Mouse (Mus musculus): ENCODE data around the gene Pfkfb3. TPM values are rescaled to one million over a fixed set of nuclear protein-coding genes. Genes with fewer than 3 reads are reported as not detected.
"Not testable (repeated sequence)": the region's sequence is repeated elsewhere in the genome, so short reads cannot be mapped to it uniquely, and the experiment has no call there.

Pfkfb3 gene
- polyA plus RNA-seq, 1 experiment from 2014 or later = 16.1 TPM

GRCm38 (mm10) chr2:11544342-11544741 is 9.5 kb downstream of the Pfkfb3 start:
- WGBS = 71% methylated on average over 5 of the region's 5 CpGs
- Histone ChIP-seq H3K9ac (replicated peaks; ENCODE audit: low read depth, low read length) (no peak overlapping the region), H3K4me1 (ENCODE audit: control insufficient read depth, insufficient read depth, low read length) (no peaks in the 10 kb centered on the region), H3K4me2 (replicated peaks; ENCODE audit: low read depth, low read length) (no peak overlapping the region), H3K36me3 (ENCODE audit: control insufficient read depth, insufficient read depth, low read length) (no peaks in the 10 kb centered on the region), H3K27ac (ENCODE audit: low read length) (no peak overlapping the region), H3K4me3 (ENCODE audit: low read depth, low read length) (no peak overlapping the region), H3K27me3 (ENCODE audit: control insufficient read depth, insufficient read depth, low read length) (no peaks in the 10 kb centered on the region), H3K9me3 (ENCODE audit: control insufficient read depth, low read depth, low read length) (no peaks in the 10 kb centered on the region)
- ATAC-seq (ENCODE audit: insufficient number of reproducible peaks, insufficient read depth, low FRiP score, low read depth) = no peak

GRCm38 (mm10) chr2:11543158-11543557 is 10.7 kb downstream of the Pfkfb3 start:
- WGBS = 73% methylated on average over 7 of the region's 7 CpGs
- H3K4me3 ChIP-seq (ENCODE audit: low read depth, low read length) = no peak overlapping the region
- no peaks in the 10 kb centered on the region for H3K36me3 ChIP-seq (ENCODE audit: control insufficient read depth, insufficient read depth, low read length)
- H3K9ac ChIP-seq (replicated peaks; ENCODE audit: low read depth, low read length) = no peak overlapping the region
- H3K9me3 ChIP-seq (ENCODE audit: control insufficient read depth, low read depth, low read length) = no peaks in the 10 kb centered on the region
- no peaks in the 10 kb centered on the region for H3K4me1 ChIP-seq (ENCODE audit: control insufficient read depth, insufficient read depth, low read length)
- no peak for ATAC-seq (ENCODE audit: insufficient number of reproducible peaks, insufficient read depth, low FRiP score, low read depth)
- no peak overlapping the region for H3K27ac ChIP-seq (ENCODE audit: low read length)
- H3K4me2 ChIP-seq (replicated peaks; ENCODE audit: low read depth, low read length) = no peak overlapping the region
- H3K27me3 ChIP-seq (ENCODE audit: control insufficient read depth, insufficient read depth, low read length) = no peaks in the 10 kb centered on the region

GRCm38 (mm10) chr2:11542640-11543039 is 11.2 kb downstream of the Pfkfb3 start:
- peak; percentile 44; the same call in 1 of the 2 replicates for ATAC-seq (ENCODE audit: insufficient number of reproducible peaks, insufficient read depth, low FRiP score, low read depth)
- no peak overlapping the region for H3K4me3 ChIP-seq (ENCODE audit: low read depth, low read length)
- H3K4me2 ChIP-seq (replicated peaks; ENCODE audit: low read depth, low read length) = no peak overlapping the region
- H3K36me3 ChIP-seq (ENCODE audit: control insufficient read depth, insufficient read depth, low read length) = no peaks in the 10 kb centered on the region
- WGBS = 85% methylated on average over 1 of the region's 1 CpGs
- no peaks in the 10 kb centered on the region for H3K4me1 ChIP-seq (ENCODE audit: control insufficient read depth, insufficient read depth, low read length)
- H3K27ac ChIP-seq (ENCODE audit: low read length) = no peak overlapping the region
- H3K9ac ChIP-seq (replicated peaks; ENCODE audit: low read depth, low read length) = no peak overlapping the region
- H3K9me3 ChIP-seq (ENCODE audit: control insufficient read depth, low read depth, low read length) = no peaks in the 10 kb centered on the region
- H3K27me3 ChIP-seq (ENCODE audit: control insufficient read depth, insufficient read depth, low read length) = no peaks in the 10 kb centered on the region

GRCm38 (mm10) chr2:11542121-11542520 is 11.8 kb downstream of the Pfkfb3 start:
- Histone ChIP-seq H3K4me3 (ENCODE audit: low read depth, low read length) (no peak overlapping the region), H3K27ac (ENCODE audit: low read length) (no peak overlapping the region), H3K9me3 (ENCODE audit: control insufficient read depth, low read depth, low read length) (no peaks in the 10 kb centered on the region), H3K4me2 (replicated peaks; ENCODE audit: low read depth, low read length) (no peak overlapping the region), H3K27me3 (ENCODE audit: control insufficient read depth, insufficient read depth, low read length) (no peaks in the 10 kb centered on the region), H3K36me3 (ENCODE audit: control insufficient read depth, insufficient read depth, low read length) (no peaks in the 10 kb centered on the region), H3K4me1 (ENCODE audit: control insufficient read depth, insufficient read depth, low read length) (no peaks in the 10 kb centered on the region), H3K9ac (replicated peaks; ENCODE audit: low read depth, low read length) (no peak overlapping the region)
- no peak for ATAC-seq (ENCODE audit: insufficient number of reproducible peaks, insufficient read depth, low FRiP score, low read depth)
- WGBS = 95% methylated on average over 1 of the region's 1 CpGs

GRCm38 (mm10) chr2:11541528-11541927 is 12.3 kb downstream of the Pfkfb3 start:
- WGBS = 63% methylated on average over 1 of the region's 1 CpGs
- not testable (repeated sequence) for H3K4me2 ChIP-seq (replicated peaks; ENCODE audit: low read depth, low read length); H3K9ac ChIP-seq (replicated peaks; ENCODE audit: low read depth, low read length); H3K36me3 ChIP-seq (ENCODE audit: control insufficient read depth, insufficient read depth, low read length); ATAC-seq (ENCODE audit: insufficient number of reproducible peaks, insufficient read depth, low FRiP score, low read depth); H3K27ac ChIP-seq (ENCODE audit: low read length); H3K4me1 ChIP-seq (ENCODE audit: control insufficient read depth, insufficient read depth, low read length); H3K27me3 ChIP-seq (ENCODE audit: control insufficient read depth, insufficient read depth, low read length); H3K4me3 ChIP-seq (ENCODE audit: low read depth, low read length); H3K9me3 ChIP-seq (ENCODE audit: control insufficient read depth, low read depth, low read length)

GRCm38 (mm10) chr2:11535966-11536365 is 17.9 kb downstream of the Pfkfb3 start:
- H3K27me3 ChIP-seq (ENCODE audit: control insufficient read depth, insufficient read depth, low read length) = no peaks in the 10 kb centered on the region
- no peak overlapping the region for H3K27ac ChIP-seq (ENCODE audit: low read length)
- H3K9ac ChIP-seq (replicated peaks; ENCODE audit: low read depth, low read length) = no peak overlapping the region; the same call in 1 of the 2 replicates
- 0 out of 2 replicates have a peak, but pooled peaks cover 3% of the 10 kb centered on the region for H3K4me1 ChIP-seq (ENCODE audit: control insufficient read depth, insufficient read depth, low read length)
- WGBS = 60% methylated on average over 8 of the region's 8 CpGs
- H3K4me3 ChIP-seq (ENCODE audit: low read depth, low read length) = peak overlapping the region; percentile 39
- no peaks in the 10 kb centered on the region for H3K36me3 ChIP-seq (ENCODE audit: control insufficient read depth, insufficient read depth, low read length)
- no peak for ATAC-seq (ENCODE audit: insufficient number of reproducible peaks, insufficient read depth, low FRiP score, low read depth)
- no peaks in the 10 kb centered on the region for H3K9me3 ChIP-seq (ENCODE audit: control insufficient read depth, low read depth, low read length)
- peak overlapping the region; percentile 72 for H3K4me2 ChIP-seq (replicated peaks; ENCODE audit: low read depth, low read length)

GRCm38 (mm10) chr2:11535412-11535928 is 18.4 kb downstream of the Pfkfb3 start:
- Histone ChIP-seq H3K27me3 (ENCODE audit: control insufficient read depth, insufficient read depth, low read length) (no peaks in the 10 kb centered on the region), H3K9ac (replicated peaks; ENCODE audit: low read depth, low read length) (no peak overlapping the region; the same call in 1 of the 2 replicates), H3K9me3 (ENCODE audit: control insufficient read depth, low read depth, low read length) (no peaks in the 10 kb centered on the region), H3K36me3 (ENCODE audit: control insufficient read depth, insufficient read depth, low read length) (no peaks in the 10 kb centered on the region), H3K4me3 (ENCODE audit: low read depth, low read length) (peak overlapping the region; percentile 39), H3K4me1 (ENCODE audit: control insufficient read depth, insufficient read depth, low read length) (0 out of 2 replicates have a peak, but pooled peaks cover 3% of the 10 kb centered on the region), H3K27ac (ENCODE audit: low read length) (no peak overlapping the region), H3K4me2 (replicated peaks; ENCODE audit: low read depth, low read length) (peak overlapping the region; percentile 72)
- ATAC-seq (ENCODE audit: insufficient number of reproducible peaks, insufficient read depth, low FRiP score, low read depth) = peak; percentile 97
- WGBS = under 1% methylated on average over 32 of the region's 32 CpGs

- WGBS = 23% methylated on average over 10 of the region's 10 CpGs
- Histone ChIP-seq H3K36me3 (ENCODE audit: control insufficient read depth, insufficient read depth, low read length) (no peaks in the 10 kb centered on the region), H3K9me3 (ENCODE audit: control insufficient read depth, low read depth, low read length) (no peaks in the 10 kb centered on the region), H3K4me2 (replicated peaks; ENCODE audit: low read depth, low read length) (peak overlapping the region; percentile 72), H3K4me3 (ENCODE audit: low read depth, low read length) (peak overlapping the region; percentile 39; the same call in 1 of the 2 replicates), H3K4me1 (ENCODE audit: control insufficient read depth, insufficient read depth, low read length) (0 out of 2 replicates have a peak, but pooled peaks cover 3% of the 10 kb centered on the region), H3K27ac (ENCODE audit: low read length) (no peak overlapping the region), H3K27me3 (ENCODE audit: control insufficient read depth, insufficient read depth, low read length) (no peaks in the 10 kb centered on the region), H3K9ac (replicated peaks; ENCODE audit: low read depth, low read length) (no peak overlapping the region)
- no peak for ATAC-seq (ENCODE audit: insufficient number of reproducible peaks, insufficient read depth, low FRiP score, low read depth)
These were observed 19.1 kb downstream of the Pfkfb3 start for GRCm38 (mm10) chr2:11534826-11535225.

- H3K4me3 ChIP-seq (ENCODE audit: low read depth, low read length) = no peak overlapping the region
- no peak overlapping the region for H3K27ac ChIP-seq (ENCODE audit: low read length)
- 80% methylated on average over 6 of the region's 6 CpGs for WGBS
- no peak for ATAC-seq (ENCODE audit: insufficient number of reproducible peaks, insufficient read depth, low FRiP score, low read depth)
- H3K4me1 ChIP-seq (ENCODE audit: control insufficient read depth, insufficient read depth, low read length) = 0 out of 2 replicates have a peak, but pooled peaks cover 3% of the 10 kb centered on the region
- no peak overlapping the region for H3K4me2 ChIP-seq (replicated peaks; ENCODE audit: low read depth, low read length)
- no peaks in the 10 kb centered on the region for H3K9me3 ChIP-seq (ENCODE audit: control insufficient read depth, low read depth, low read length)
- H3K27me3 ChIP-seq (ENCODE audit: control insufficient read depth, insufficient read depth, low read length) = no peaks in the 10 kb centered on the region
- H3K9ac ChIP-seq (replicated peaks; ENCODE audit: low read depth, low read length) = no peak overlapping the region
- no peaks in the 10 kb centered on the region for H3K36me3 ChIP-seq (ENCODE audit: control insufficient read depth, insufficient read depth, low read length)
These were observed 23.8 kb downstream of the Pfkfb3 start for GRCm38 (mm10) chr2:11530101-11530500.

All from stomach, embryonic 14.5 days (tissue).